Mouse (Mus musculus): ENCODE results near the gene Bbs5. TPM values are rescaled to one million over a fixed set of nuclear protein-coding genes. Genes with fewer than 3 reads are reported as not detected.

The Bbs5 gene
- total RNA-seq, 2 experiments from 2014 or later = 1.6 to 4.1 TPM

Other genes starting within 250 kb of the Bbs5 start
- not detected in 2 replicates for gene Lrp2, start 61.1 kb upstream of the Bbs5 start, total RNA-seq (2014; fragmentation: Nextera tagmentation)
- not detected in 2 replicates for gene Lrp2, start 61.1 kb upstream of the Bbs5 start, total RNA-seq (2017)
- gene Klhl41, start 22.9 kb downstream of the Bbs5 start, total RNA-seq (2014; fragmentation: Nextera tagmentation) = not detected in 2 replicates
- gene Klhl41, start 22.9 kb downstream of the Bbs5 start, total RNA-seq (2017) = not detected in 2 replicates
- 21.4 and 25.6 TPM in 2 replicates for gene Fastkd1, start 66.3 kb downstream of the Bbs5 start, total RNA-seq (2014; fragmentation: Nextera tagmentation)
- gene Fastkd1, start 66.3 kb downstream of the Bbs5 start, total RNA-seq (2017) = 12.6 and 18.4 TPM in 2 replicates
- 73.4 and 94.4 TPM in 2 replicates for gene Ppig, start 75.4 kb downstream of the Bbs5 start, total RNA-seq (2014; fragmentation: Nextera tagmentation)
- gene Ppig, start 75.4 kb downstream of the Bbs5 start, total RNA-seq (2017) = 72.8 and 124 TPM in 2 replicates
- 0.89 and 3.2 TPM in 2 replicates for gene Ccdc173, start 142.4 kb downstream of the Bbs5 start, total RNA-seq (2014; fragmentation: Nextera tagmentation)
- gene Ccdc173, start 142.4 kb downstream of the Bbs5 start, total RNA-seq (2017) = 1.0 and 1.1 TPM in 2 replicates
- gene Phospho2, start 142.5 kb downstream of the Bbs5 start, total RNA-seq (2014; fragmentation: Nextera tagmentation) = 21.3 and 26.7 TPM in 2 replicates
- 28.5 and 31.2 TPM in 2 replicates for gene Phospho2, start 142.5 kb downstream of the Bbs5 start, total RNA-seq (2017)
- gene Klhl23, start 174.8 kb downstream of the Bbs5 start, total RNA-seq (2014; fragmentation: Nextera tagmentation) = 25.4 and 31.5 TPM in 2 replicates
- gene Klhl23, start 174.8 kb downstream of the Bbs5 start, total RNA-seq (2017) = 35.8 and 41.7 TPM in 2 replicates
- 248 and 394 TPM in 2 replicates for gene Ssb, start 214.4 kb downstream of the Bbs5 start, total RNA-seq (2014; fragmentation: Nextera tagmentation)
- 771 and 927 TPM in 2 replicates for gene Ssb, start 214.4 kb downstream of the Bbs5 start, total RNA-seq (2017)
- gene Mettl5, start 238.4 kb downstream of the Bbs5 start, total RNA-seq (2014; fragmentation: Nextera tagmentation) = 27.3 and 60.1 TPM in 2 replicates
- gene Mettl5, start 238.4 kb downstream of the Bbs5 start, total RNA-seq (2017) = 43.5 and 86.1 TPM in 2 replicates

All from megakaryocyte-erythroid progenitor cell, adult 5-6 weeks (primary cell).